Mouse (Mus musculus) regulatory T cell (primary cell): ENCODE measurements around the gene Cts8.

Experiments
- in situ Hi-C: fragments of 300-600 bp; cut with MboI, MseI; formaldehyde crosslinking; loops from one replicate; pipeline ENCODE4 v1.15.1; 2025; ENCODE audit warnings: high pct_unique_total_duplicates

Gene Cts8

DNA sequence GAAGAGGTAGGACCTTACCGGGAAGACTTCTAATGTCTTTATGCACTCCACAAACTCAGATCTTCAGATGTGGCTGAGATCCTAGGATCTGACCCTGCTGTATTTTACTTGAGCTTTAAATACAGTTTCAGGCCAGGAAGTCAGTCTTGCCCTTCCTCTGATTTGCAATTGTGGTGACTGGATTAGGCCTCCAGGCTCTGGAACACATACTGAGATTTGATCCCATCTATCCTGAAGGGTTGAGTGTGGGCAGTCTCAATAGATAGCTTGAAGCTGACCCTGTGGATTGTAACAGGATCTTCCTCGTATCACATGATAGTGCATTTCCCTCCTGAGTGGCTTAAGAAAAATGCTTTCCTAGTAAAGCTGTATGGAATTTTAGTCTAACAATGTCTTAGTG lies at the start of gene Cts8:
Gene Cts8, minus strand, starts transcription at position 101 of the 400 bp plus-strand sequence.
- in situ Hi-C loops = no loop called here

DNA sequence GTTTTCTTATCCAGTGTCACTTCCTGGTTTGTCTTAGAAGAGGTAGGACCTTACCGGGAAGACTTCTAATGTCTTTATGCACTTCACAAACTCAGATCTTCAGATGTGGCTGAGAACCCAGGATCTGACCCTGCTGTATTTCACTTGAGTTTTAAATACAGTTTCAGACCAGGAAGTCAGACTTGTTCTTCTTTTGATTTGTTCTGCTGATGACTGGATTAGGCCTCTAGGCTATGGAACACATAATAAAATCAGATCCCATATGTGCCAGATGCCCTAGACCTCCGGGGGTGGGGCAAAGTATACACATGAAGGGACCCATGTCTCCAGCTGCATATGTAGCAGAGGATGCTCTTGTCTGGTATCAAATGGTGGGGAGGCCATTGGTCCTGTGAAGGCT lies 33.6 kb upstream of the Cts8 start, which contains the start of gene Gm49398:
Gene Gm49398, minus strand, starts transcription at position 101 of the 400 bp plus-strand sequence.
- in situ Hi-C loops = no loop called here

GRCm38 (mm10) chr13:61241076-61241947 lies 13.8 kb downstream of the Cts8 start:
- in situ Hi-C loops = no loop called here

DNA sequence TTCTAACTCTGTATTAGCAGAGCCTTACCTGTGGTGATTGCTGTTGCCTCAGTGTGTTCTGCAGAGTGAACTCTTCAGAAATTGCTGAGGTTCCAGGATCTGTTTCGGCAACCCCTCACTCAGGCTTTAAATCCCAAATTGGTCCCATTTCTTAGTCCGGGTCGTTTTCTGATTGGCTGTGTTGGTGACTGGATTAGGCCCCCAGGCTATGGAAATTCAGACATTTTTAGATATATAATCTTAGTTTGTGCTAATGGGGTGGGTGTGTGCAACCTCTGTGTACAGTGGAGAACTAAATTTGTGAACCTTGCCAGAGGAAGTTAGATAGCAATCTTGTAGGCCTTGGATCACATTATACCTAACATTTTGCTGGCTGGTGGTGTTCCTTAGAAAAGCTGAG lies 51.8 kb downstream of the Cts8 start, which contains the start of gene Cts6:
Gene Cts6, minus strand, starts transcription at position 101 of the 400 bp plus-strand sequence.
- in situ Hi-C loops = no loop called here
